Mouse (Mus musculus): ENCODE data around the gene Paxx. TPM values are rescaled to one million over a fixed set of nuclear protein-coding genes. Genes with fewer than 3 reads are reported as not detected.

Paxx gene
- 10 to 100 TPM; 71.5 to 79.3 TPM for total RNA-seq (2023)

DNA sequence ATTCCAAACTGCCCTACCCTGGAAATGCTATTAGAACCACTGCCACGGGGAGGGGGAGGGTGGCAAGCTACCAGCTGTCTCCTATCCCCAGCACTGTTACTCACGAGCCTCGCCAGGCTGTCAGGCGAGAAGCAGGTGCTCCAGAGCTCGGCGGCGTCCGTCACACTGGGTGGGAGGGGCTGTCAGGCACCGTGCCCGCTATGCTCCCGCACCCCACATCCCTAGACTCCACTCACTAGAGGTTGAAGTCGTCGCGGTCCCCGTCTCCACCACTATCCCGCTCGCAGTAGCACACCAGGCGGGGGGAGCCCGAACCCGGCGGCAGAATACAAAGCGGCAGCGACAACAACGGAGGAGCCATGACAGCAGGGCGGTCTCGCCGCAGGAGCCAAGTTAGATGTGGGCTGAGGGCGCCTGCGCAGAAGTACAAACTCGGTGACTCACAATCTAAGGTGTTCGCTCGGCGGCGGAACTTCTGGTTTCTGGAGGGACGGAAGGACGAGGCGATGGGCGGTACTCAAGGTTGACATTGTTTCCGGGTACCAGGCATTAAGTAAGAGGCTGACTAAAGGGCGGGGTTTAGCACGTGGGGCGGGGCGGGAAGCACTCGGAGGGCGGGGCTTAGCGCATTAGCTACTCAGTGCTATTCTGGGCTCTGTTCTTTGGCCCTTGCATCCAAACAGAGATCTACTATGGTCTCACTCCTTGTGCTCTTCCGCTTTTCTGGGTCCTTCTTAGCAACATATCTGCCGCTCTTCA, at the start of gene Paxx:
Gene Paxx, minus strand, starts transcription at position 544 of the 759 bp plus-strand sequence.

DNA sequence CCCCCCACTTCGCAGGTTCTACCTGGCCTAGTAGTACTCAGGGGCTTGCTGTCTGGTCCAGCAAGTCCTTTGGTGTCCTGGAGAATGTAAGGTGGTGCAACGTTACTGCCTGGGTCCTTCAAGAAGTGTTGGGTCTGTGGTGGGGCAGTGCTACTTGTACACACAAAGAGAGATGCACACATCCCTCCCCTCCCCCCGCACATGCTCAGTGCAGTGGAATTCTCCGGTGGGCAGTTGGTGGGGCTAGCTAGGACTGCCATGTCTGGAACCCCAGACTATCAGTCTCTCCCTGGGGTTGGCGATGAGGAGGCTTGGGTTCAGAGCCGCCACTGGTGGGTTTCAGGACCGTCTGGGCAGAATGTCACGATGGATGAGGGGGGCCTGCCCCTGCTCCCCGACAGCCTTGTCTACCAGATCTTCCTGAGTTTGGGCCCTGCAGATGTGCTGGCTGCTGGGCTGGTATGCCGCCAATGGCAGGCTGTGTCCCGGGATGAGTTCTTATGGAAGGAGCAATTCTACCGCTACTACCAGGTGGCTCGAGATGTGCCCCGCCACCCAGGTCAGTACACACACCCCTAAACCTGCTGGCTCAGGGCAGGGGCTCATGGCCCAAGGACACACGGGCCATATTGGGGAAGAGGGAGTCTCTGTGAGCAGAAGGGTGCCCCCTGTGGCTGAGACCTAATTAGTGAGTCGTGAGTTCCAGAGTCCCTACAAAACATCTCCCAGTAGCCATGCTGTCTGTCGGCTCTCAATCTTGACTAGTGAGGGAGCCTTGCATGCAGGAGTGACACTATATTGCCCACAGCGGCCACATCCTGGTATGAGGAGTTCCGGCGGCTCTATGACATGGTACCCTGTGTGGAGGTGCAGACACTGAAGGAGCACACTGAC, 40.9 kb upstream of the Paxx start, which contains the start of gene C8g:
Gene C8g, minus strand, starts transcription at position 127 of the 894 bp plus-strand sequence.

DNA sequence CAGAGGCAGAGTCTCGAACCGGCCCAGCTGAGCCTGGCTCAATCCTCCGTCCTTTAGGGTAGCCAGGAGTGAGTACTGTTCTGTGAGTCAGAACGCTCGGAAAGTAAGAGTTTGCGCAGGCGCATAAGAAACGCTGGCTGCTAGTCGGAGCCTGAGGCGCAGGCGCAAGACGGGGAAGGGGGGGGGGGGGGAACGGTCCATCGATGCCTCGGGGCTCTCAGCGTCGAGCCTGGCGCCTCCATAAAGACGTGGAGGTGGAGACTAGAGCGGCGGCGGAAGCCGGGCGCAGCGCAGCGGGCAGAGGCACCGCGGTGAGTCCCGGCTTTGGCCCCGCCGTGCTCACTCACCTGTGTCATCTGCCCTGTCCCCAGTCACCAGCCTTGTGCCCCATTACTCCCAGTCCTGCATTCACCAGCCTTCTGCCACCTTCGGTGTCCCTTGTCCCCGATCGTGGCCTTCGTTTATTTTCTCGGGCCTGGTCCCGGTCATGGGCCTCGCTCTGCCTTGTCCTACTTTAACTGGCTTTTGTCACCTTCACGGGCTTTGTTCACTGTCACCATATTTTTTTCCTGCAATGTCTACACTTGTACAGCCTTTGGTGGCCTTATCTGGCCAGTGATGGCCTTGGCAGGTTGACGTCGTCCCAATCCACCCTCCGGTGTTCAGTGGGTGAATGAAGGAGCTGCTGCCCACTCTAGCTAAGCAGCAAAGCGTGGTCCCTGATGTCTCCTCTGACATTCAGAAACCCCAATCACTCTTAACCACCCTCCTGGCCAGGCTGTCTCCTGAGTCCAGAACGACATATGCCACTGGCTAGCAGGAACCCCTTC, 39.9 kb upstream of the Paxx start, which contains the start of gene Fbxw5:
Gene Fbxw5, plus strand, starts transcription at position 175 of the 830 bp plus-strand sequence.

DNA sequence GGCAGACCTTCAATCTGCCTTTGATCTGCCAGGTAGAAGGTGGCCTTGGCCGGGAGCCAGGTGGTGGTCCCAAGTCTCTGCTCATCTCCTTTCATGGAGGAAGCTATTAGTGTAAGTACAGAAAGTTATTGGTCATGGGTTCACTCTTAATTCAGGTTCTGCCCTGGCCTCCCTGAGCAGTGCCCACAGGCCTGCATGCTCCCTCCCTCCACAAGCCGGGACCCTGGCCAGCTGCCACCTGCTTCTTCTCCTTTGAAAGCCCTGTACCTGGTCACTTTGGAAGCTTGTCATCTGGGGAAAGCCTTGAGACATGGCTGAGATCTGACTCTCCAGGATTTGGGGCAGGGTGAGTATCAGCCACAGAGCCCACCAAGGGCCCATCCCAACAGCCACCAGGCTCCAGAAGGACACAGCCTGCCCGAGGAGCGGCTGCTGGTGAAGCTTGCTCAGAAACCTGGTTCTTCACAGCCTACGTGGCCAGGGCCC, 32.6 kb upstream of the Paxx start, which contains the start of gene Lcn12:
Gene Lcn12, minus strand, starts transcription at position 436 of the 486 bp plus-strand sequence.

DNA sequence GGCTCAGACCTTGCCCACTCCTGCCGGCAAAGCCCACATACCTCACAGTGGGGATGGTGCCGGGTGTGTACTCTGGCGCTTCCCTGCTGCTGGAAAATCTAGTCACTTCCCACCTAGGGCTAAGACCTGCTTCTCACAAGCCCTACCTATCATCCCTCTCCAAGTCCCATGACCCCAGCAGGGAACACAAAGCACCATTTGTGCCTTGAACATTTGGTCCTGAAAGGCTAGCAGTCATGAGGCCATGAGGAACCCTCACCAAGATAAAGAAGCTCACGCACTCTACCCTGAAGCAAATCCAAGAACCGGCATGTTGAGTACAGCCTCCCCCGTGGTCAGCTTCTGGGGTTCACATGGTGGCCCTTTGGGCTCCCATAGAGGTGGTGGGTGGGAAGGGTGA, 9.1 kb upstream of the Paxx start, which contains the start of gene Ptgds:
Gene Ptgds, minus strand, starts transcription at position 78 of the 400 bp plus-strand sequence.

DNA sequence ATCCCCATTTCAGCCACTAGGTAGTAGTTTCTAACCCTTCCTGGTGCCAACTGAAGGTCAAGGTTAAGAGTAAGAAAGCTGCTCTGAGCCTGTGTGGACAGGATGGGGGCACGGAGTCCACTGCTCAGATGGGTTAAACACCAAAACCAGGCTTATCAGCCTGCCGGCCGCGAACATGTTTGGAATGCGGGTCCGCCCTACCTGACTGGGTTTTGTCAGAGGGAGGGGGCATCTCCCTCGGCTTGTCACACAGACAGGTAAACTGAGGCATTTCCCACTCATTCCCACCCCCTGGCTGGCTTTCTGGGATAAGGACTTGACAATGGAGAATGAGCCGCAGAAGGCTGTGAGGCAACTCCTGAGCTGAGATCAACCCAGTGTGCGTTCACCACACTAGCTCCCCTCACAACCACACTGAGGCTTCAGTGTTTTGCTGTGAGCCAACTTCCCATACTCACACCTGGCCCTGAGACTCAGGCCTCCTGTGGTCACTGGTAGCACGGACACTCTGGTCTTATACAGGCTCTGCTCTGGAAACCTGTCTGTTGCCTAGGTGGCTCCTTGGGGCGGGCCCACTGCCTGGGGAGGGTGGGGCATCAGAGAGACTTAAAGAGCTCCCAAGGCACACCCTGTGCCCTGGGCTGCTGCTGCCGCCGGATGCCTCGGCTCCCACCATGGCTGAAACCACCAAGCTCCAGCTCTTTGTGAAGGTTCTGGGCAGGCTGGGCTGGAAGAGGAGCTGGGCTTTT, 4.5 kb downstream of the Paxx start, which contains the start of gene Clic3:
Gene Clic3, plus strand, starts transcription at position 634 of the 749 bp plus-strand sequence.

DNA sequence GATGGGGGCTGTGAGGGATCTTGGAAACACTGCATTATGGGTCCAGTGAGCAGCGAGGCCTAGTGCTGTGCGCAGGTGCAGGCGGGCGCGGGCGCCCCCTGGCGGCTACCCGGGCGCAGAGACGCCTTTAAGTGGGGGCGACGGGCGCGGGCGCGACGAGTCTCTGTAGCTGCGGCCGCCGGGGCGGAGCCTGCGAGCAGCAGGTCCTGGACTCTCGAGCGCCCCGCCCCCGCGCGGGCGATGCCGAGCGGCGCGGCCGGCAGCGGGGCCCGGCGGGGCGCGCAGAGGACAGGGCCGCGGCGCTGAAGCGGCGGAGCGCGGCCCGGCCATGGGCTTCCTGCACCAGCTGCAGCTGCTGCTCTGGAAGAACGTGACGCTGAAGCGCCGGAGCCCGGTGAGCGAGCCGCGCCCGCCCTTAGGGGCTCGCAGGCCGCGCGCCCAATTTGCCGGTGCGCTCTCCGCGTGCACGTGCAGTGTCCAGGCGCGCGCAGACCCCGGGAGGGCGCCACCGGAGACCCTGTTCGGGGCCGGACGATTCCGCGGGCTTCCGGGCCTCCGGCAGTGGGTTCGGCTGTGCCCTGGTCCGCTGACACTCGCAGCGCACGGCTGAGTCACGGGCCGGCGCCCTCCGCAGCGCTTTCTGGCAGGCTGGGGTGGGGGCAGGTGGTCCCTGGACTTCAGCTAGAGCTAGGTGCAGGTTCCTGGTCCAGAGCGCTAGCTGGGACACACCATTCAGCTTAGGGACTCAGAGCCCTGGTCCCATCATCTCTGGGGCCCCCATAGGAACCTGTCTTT, 32.3 kb downstream of the Paxx start, which contains the start of gene Abca2:
Gene Abca2, plus strand, starts transcription at position 262 of the 795 bp plus-strand sequence.

DNA sequence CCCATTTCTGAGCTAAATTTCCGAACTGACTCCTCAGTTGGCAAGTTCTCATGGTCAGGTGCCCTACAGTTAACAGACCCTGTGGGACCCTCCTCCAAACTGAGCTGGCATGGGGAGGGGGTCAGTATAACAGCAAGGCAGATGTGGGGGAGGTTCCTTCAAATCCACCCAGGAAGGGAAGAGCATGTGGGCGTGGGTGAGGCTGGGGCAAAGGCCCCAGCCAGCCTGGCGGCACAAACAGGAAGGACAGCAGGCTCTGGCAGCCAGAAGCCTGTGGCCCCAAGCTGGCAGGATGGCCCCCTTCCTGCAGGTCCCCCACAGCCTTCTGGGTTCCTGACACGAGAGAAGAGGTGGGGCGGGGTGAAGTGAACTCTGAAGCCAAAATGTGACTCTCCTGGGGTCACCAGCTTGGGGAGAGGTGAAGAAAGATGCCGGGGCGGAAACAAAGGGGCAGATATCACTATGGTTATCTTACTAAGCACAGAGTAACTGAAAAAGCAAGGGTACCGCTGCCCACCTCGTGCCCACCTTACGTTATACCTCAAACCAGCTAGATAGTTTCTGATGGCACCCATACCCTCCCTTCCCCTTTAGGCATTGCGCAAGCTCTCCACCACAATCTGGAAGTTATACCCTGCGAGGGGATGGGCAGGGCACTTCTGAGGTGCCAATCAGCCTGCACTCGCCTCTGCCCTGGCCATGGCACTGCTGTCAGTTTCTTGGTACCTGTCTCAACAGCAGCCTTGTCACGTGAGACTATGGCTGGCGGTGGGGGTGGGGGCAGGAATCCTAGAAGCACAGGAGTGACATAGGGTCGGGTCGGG, 38.1 kb downstream of the Paxx start, which contains the start of gene Fut7:
Gene Fut7, plus strand, starts transcription at position 681 of the 824 bp plus-strand sequence.

Other genes with a start within 250 kb of the Paxx start
- 10 to 100 TPM; 74.8 to 89.9 TPM for gene Nelfb, start 249.6 kb downstream of the Paxx start, total RNA-seq (2023)
- under 1 TPM in 1 of 2 experiments, not detected in 1; 0.50 TPM for gene Stpg3, start 246.5 kb downstream of the Paxx start, total RNA-seq (2023)
- gene Fam166a, start 242.3 kb downstream of the Paxx start, total RNA-seq (2023) = not detected
- gene Tubb4b, start 236.4 kb downstream of the Paxx start, total RNA-seq (2023) = 100 to 1,000 TPM; 122 to 138 TPM
- gene Slc34a3, start 226.7 kb downstream of the Paxx start, total RNA-seq (2023) = not detected
- gene Rnf224, start 224.3 kb downstream of the Paxx start, total RNA-seq (2023) = not detected
- gene Rnf208, start 218.8 kb downstream of the Paxx start, total RNA-seq (2023) = 1 to 10 TPM in 1 of 2 experiments, under 1 TPM in 1; 0.82 to 1.4 TPM
- gene Cysrt1, start 218.6 kb downstream of the Paxx start, total RNA-seq (2023) = not detected
- 10 to 100 TPM in 1 of 2 experiments, 1 to 10 TPM in 1; 9.0 to 11.1 TPM for gene AL732309.1, start 214.2 kb downstream of the Paxx start, total RNA-seq (2023)
- 10 to 100 TPM; 16.7 to 17.9 TPM for gene Tmem203, start 205.7 kb downstream of the Paxx start, total RNA-seq (2023)
- gene Tprn, start 198.5 kb downstream of the Paxx start, total RNA-seq (2023) = 10 to 100 TPM; 15.9 to 22.1 TPM
- gene Ssna1, start 188.7 kb downstream of the Paxx start, total RNA-seq (2023) = 10 to 100 TPM; 43.8 to 45.5 TPM
- 100 to 1,000 TPM; 108 to 110 TPM for gene Anapc2, start 188.6 kb downstream of the Paxx start, total RNA-seq (2023)
- not detected for gene Tmem210, start 172.9 kb downstream of the Paxx start, total RNA-seq (2023)
- not detected for gene Lrrc26, start 171.2 kb downstream of the Paxx start, total RNA-seq (2023)
- gene Grin1, start 141.9 kb downstream of the Paxx start, total RNA-seq (2023) = not detected
- 10 to 100 TPM; 46.4 to 46.6 TPM for gene Man1b1, start 128.8 kb downstream of the Paxx start, total RNA-seq (2023)
- 10 to 100 TPM; 10.7 to 22.7 TPM for gene Dpp7, start 104.7 kb downstream of the Paxx start, total RNA-seq (2023)
- 10 to 100 TPM in 1 of 2 experiments, 1 to 10 TPM in 1; 8.9 to 12.4 TPM for gene Uap1l1, start 95.4 kb downstream of the Paxx start, total RNA-seq (2023)
- 1 to 10 TPM in 1 of 2 experiments, under 1 TPM in 1; 0.39 to 2.7 TPM for gene Sapcd2, start 88.8 kb downstream of the Paxx start, total RNA-seq (2023)
- gene Entpd2, start 65.2 kb downstream of the Paxx start, total RNA-seq (2023) = not detected
- 1 to 10 TPM; 3.3 to 3.8 TPM for gene Npdc1, start 61.7 kb downstream of the Paxx start, total RNA-seq (2023)
- gene Fut7, start 37.8 kb downstream of the Paxx start, total RNA-seq (2023) = under 1 TPM; 0.39 to 0.73 TPM
- gene Abca2, start 32.4 kb downstream of the Paxx start, total RNA-seq (2023) = 10 to 100 TPM; 82.9 to 83.2 TPM
- gene Clic3, start 4.3 kb downstream of the Paxx start, total RNA-seq (2023) = 1 to 10 TPM in 1 of 2 experiments, not detected in 1; 1.4 TPM
- not detected for gene Ptgds, start 9.0 kb upstream of the Paxx start, total RNA-seq (2023)
- not detected for gene Lcn12, start 32.8 kb upstream of the Paxx start, total RNA-seq (2023)
- gene Fbxw5, start 39.7 kb upstream of the Paxx start, total RNA-seq (2023) = 10 to 100 TPM; 51.3 to 54.9 TPM
- gene C8g, start 40.6 kb upstream of the Paxx start, total RNA-seq (2023) = 1 to 10 TPM; 1.0 to 1.3 TPM
- gene Traf2, start 85.8 kb upstream of the Paxx start, total RNA-seq (2023) = 10 to 100 TPM; 45.3 to 55.1 TPM
- gene Edf1, start 96.8 kb upstream of the Paxx start, total RNA-seq (2023) = 100 to 1,000 TPM; 121 to 134 TPM
- 1 to 10 TPM; 2.2 to 4.3 TPM for gene Mamdc4, start 113.8 kb upstream of the Paxx start, total RNA-seq (2023)
- gene Phpt1, start 114.1 kb upstream of the Paxx start, total RNA-seq (2023) = 10 to 100 TPM; 22.0 to 26.5 TPM
- 1 to 10 TPM in 1 of 2 experiments, under 1 TPM in 1; 0.76 to 2.1 TPM for gene Ajm1, start 120.7 kb upstream of the Paxx start, total RNA-seq (2023)
- gene Rabl6, start 147.4 kb upstream of the Paxx start, total RNA-seq (2023) = 100 to 1,000 TPM; 121 to 124 TPM
- not detected for gene Ccdc183, start 156.6 kb upstream of the Paxx start, total RNA-seq (2023)
- 1 to 10 TPM in 1 of 2 experiments, not detected in 1; 1.0 TPM for gene Tmem141, start 160.9 kb upstream of the Paxx start, total RNA-seq (2023)
- gene Fcna, start 166.9 kb upstream of the Paxx start, total RNA-seq (2023) = 1 to 10 TPM; 4.1 to 6.8 TPM
- not detected for gene Lcn8, start 192.0 kb upstream of the Paxx start, total RNA-seq (2023)
- gene Lcn5, start 196.9 kb upstream of the Paxx start, total RNA-seq (2023) = not detected
- gene Lcn6, start 215.7 kb upstream of the Paxx start, total RNA-seq (2023) = not detected
- not detected for gene Lcn10, start 221.6 kb upstream of the Paxx start, total RNA-seq (2023)
- not detected for gene Obp2a, start 238.9 kb upstream of the Paxx start, total RNA-seq (2023)
- 10 to 100 TPM; 16.3 to 18.4 TPM for gene Bmyc, start 245.6 kb upstream of the Paxx start, total RNA-seq (2023)